Mouse (Mus musculus) hindbrain, postnatal 0 days (tissue): ENCODE results near the gene Rsf1. TPM values are rescaled to one million over a fixed set of nuclear protein-coding genes. Genes with fewer than 3 reads are reported as not detected.

Experiments
- ATAC-seq: fragments of 200-750 bp; cut with Nextera tagmentation; 2 replicates; pipeline ENCODE4 v1.8.0; 2017; ENCODE audit warnings: mild to moderate bottlenecking, moderate TSS enrichment, moderate library complexity
- DNase-seq: peaks from one replicate; pipeline ENCODE4 v3.0.0-alpha.2; 2015; ENCODE audit warnings: low spot score
- H3K27ac ChIP-seq: fragments of 300-500 bp; sonication (generic); 2 replicates; pipeline ENCODE4 v1.5.1; 2014; ENCODE audit warnings: mild to moderate bottlenecking
- H3K27me3 ChIP-seq: fragments of 300-500 bp; sonication (generic); 2 replicates; pipeline ENCODE4 v1.6.1; 2014; ENCODE audit warnings: low read length, mixed read lengths; ENCODE audit not compliant: insufficient read depth
- H3K36me3 ChIP-seq: fragments of 300-500 bp; sonication (generic); 2 replicates; pipeline ENCODE4 v1.6.1; 2014; ENCODE audit warnings: low read length, mixed read lengths; ENCODE audit not compliant: insufficient read depth
- H3K4me1 ChIP-seq: fragments of 300-500 bp; sonication (generic); 2 replicates; pipeline ENCODE4 v1.6.1; 2014; ENCODE audit warnings: antibody characterized with exemption, low read length, mixed read lengths; ENCODE audit not compliant: insufficient read depth
- H3K4me2 ChIP-seq: fragments of 300-500 bp; sonication (generic); 2 replicates; pipeline ENCODE4 v1.6.1; 2014; ENCODE audit warnings: low read depth, mild to moderate bottlenecking, low read length, moderate library complexity, mixed read lengths
- H3K4me3 ChIP-seq: fragments of 300-500 bp; sonication (generic); 2 replicates; pipeline ENCODE4 v1.5.1; 2014; ENCODE audit warnings: low read length
- H3K9ac ChIP-seq: fragments of 300-500 bp; sonication (generic); replicated peaks from 2 replicates; pipeline ENCODE4 v1.6.1; 2014; ENCODE audit warnings: mild to moderate bottlenecking, low read length, moderate library complexity, mixed read lengths
- H3K9me3 ChIP-seq: fragments of 300-500 bp; sonication (generic); 2 replicates; pipeline ENCODE4 v1.6.1; 2016; ENCODE audit warnings: low read length, mixed read lengths
- CTCF ChIP-seq: IDR thresholded peaks from 2 replicates; pipeline ENCODE4 v1.5.1; 2016; ENCODE audit warnings: antibody characterized with exemption, control low read depth, low read depth
- WGBS: fragments of 180-500 bp; shearing (Covaris S2); extraction: QIAGEN DNeasy Blood & Tissue Kit; methylation state at CpG from one replicate; pipeline ENCODE4 v1.1.7; 2014; 5-methylcytosine and 5-hydroxymethylcytosine counted together
- polyA plus RNA-seq: library from polyadenylated mRNA; unstranded; fragments of >200 nt; fragmentation: Nextera tagmentation; extraction: Ambion mirVana; gene quantifications from 2 replicates; pipeline ENCODE4 v1.2.1, GENCODE M21; 2015
- total RNA-seq: library from RNA; depleted of rRNA; stranded (reverse); fragments of >200 nt; gene quantifications from 2 replicates; pipeline ENCODE4 v1.2.3, GENCODE M21; 2014

Rsf1 gene
- total and polyA plus RNA-seq, 2 experiments from 2014 or later = 18.2 to 27.6 TPM

- Histone ChIP-seq H3K4me2 (no peak overlapping the region), H3K27me3 (no peaks in the 10 kb centered on the region), H3K36me3 (no peaks in the 10 kb centered on the region; the same call in 1 of the 2 replicates), H3K4me1 (no peaks in the 10 kb centered on the region), H3K9me3 (no peaks in the 10 kb centered on the region), H3K27ac (no peak overlapping the region), H3K4me3 (no peak overlapping the region), H3K9ac (no peak overlapping the region)
- ATAC-seq (no peak), DNase-seq (no peak)
- no peak for TF ChIP-seq CTCF
- 86% methylated on average over 4 of the region's 4 CpGs for WGBS
Observed at GRCm38 (mm10) chr7:97569372-97569771, 10.3 kb upstream of the Rsf1 start.

GRCm38 (mm10) chr7:97570389-97570788, 9.3 kb upstream of the Rsf1 start:
- DNase-seq (no peak), ATAC-seq (no peak)
- Histone ChIP-seq H3K4me3 (no peak overlapping the region), H3K9me3 (no peaks in the 10 kb centered on the region), H3K4me2 (no peak overlapping the region), H3K27ac (no peak overlapping the region), H3K27me3 (no peaks in the 10 kb centered on the region), H3K4me1 (no peaks in the 10 kb centered on the region), H3K36me3 (no peaks in the 10 kb centered on the region; the same call in 1 of the 2 replicates), H3K9ac (no peak overlapping the region)
- no peak for TF ChIP-seq CTCF
- 95% methylated on average over 1 of the region's 1 CpGs for WGBS

GRCm38 (mm10) chr7:97578361-97579066, 1.2 kb upstream of the Rsf1 start:
- Histone ChIP-seq H3K27ac (peak overlapping the region; percentile 99), H3K36me3 (no peaks in the 10 kb centered on the region), H3K4me2 (peak overlapping the region; percentile 77), H3K27me3 (no peaks in the 10 kb centered on the region), H3K4me3 (peak overlapping the region; percentile 91), H3K9me3 (no peaks in the 10 kb centered on the region), H3K9ac (peak overlapping the region; percentile 100), H3K4me1 (no peaks in the 10 kb centered on the region)
- 30% methylated on average over 8 of the region's 8 CpGs for WGBS
- ATAC-seq = no peak
- peak; percentile 56 for DNase-seq
- no peak for TF ChIP-seq CTCF

GRCm38 (mm10) chr7:97579976-97580842, 520 bp downstream of the Rsf1 start:
- Histone ChIP-seq H3K27ac (peak overlapping the region; percentile 99), H3K4me3 (peak overlapping the region; percentile 91), H3K4me2 (peak overlapping the region; percentile 77), H3K27me3 (no peaks in the 10 kb centered on the region), H3K9ac (peak overlapping the region; percentile 100), H3K9me3 (no peaks in the 10 kb centered on the region), H3K4me1 (no peaks in the 10 kb centered on the region), H3K36me3 (no peaks in the 10 kb centered on the region)
- TF ChIP-seq CTCF = no peak
- ATAC-seq = peak; percentile 17
- DNase-seq = peak; percentile 54
- under 1% methylated on average over 57 of the region's 65 CpGs for WGBS

GRCm38 (mm10) chr7:97580843-97581214, 1.1 kb downstream of the Rsf1 start:
- peak overlapping the region; percentile 77 for H3K4me2 ChIP-seq
- H3K9ac ChIP-seq = peak overlapping the region; percentile 100
- H3K4me1 ChIP-seq = no peaks in the 10 kb centered on the region
- DNase-seq (peak; percentile 89), ATAC-seq (peak; percentile 58)
- peak; percentile 53 for TF ChIP-seq CTCF
- peak overlapping the region; percentile 99 for H3K27ac ChIP-seq
- under 1% methylated on average over 11 of the region's 11 CpGs for WGBS
- H3K36me3 ChIP-seq = no peaks in the 10 kb centered on the region
- H3K4me3 ChIP-seq = peak overlapping the region; percentile 91
- H3K27me3 ChIP-seq = no peaks in the 10 kb centered on the region
- no peaks in the 10 kb centered on the region for H3K9me3 ChIP-seq

GRCm38 (mm10) chr7:97588506-97588905, 8.8 kb downstream of the Rsf1 start:
- H3K4me1 ChIP-seq = no peaks in the 10 kb centered on the region; the same call in 1 of the 2 replicates
- TF ChIP-seq CTCF = no peak
- H3K9me3 ChIP-seq = no peaks in the 10 kb centered on the region
- no peak overlapping the region for H3K4me3 ChIP-seq
- DNase-seq = no peak
- no peak for ATAC-seq
- H3K36me3 ChIP-seq = no peaks in the 10 kb centered on the region
- H3K9ac ChIP-seq = no peak overlapping the region
- no peak overlapping the region for H3K27ac ChIP-seq
- WGBS = 69% methylated on average over 5 of the region's 5 CpGs
- no peak overlapping the region for H3K4me2 ChIP-seq
- no peaks in the 10 kb centered on the region for H3K27me3 ChIP-seq
